Mouse (Mus musculus) spleen, embryonic (tissue): ENCODE measurements around the gene Slc25a18.

Experiments used
- CTCF ChIA-PET: fragments of 350-600 bp; sonication (Branson Sonifier 250); formaldehyde crosslinking; loops from one replicate; lab custom pipeline; 2022; lab: Charles Lee

The Slc25a18 gene

DNA sequence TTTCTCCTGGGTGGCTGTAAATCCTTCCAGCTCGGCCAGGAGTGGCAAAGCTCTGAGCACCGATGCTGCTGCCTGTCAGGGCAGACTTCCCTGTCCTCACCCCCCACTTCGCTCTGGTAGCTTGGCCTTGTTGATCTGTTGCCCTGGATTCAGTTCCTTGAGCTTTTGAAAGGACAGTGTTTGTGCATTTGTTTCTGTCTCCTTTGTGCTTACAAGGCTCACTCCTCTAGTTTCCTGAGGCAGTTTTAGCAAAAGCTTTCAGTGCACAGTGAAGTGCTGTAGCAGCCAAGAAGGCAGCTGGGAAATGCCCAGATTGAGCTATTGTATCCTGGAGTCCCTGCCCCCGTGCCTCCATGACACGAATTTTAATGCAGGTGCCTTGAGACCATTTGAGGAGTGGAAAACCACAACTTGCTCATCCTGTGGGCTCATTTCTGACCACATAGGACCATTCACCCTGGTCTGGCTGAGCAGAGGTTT, at the start of gene Slc25a18:
Slc25a18 (plus strand) TSS at position 430 of the 480 bp plus-strand sequence.
- CTCF ChIA-PET = no interaction called here

DNA sequence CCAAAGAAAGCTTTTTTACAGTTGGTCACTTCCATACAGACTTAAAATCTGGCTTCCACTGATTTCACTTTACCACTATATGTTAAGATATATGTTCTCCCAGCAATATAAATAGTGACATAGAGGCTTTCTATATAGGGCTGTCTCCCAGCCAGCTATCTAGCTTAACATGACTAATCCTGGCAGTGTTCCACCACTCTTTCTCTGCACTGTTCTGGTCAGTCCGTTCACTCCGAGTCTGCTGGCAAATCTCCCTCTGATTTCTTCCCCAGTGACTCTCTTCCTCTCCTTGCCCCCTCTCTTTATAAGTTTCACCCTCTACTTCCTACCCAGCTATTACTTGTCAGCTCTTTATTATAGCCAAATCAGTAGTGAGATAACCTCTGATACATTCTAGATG, 47.4 kb upstream of the Slc25a18 start:
- CTCF ChIA-PET = no interaction called here

DNA sequence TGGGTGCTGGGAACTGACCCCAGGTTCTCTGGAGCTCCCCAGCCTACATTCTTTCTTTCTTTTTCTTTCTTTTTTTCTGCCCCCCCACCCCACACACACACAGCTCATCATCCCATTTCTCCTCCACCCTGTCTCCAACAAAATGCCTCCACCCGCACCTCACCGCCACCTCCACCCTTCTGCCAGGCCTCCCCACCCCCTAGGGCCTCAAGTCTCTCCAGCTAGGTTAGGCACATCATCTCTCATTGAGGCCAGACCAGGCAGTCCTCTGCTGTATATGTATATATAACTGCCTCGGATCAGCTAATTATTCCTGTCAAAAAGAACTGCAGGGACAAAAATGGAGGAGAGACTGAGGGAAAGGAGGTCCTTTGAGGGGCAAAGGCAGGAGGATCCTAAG, 37.4 kb upstream of the Slc25a18 start:
- CTCF ChIA-PET = interaction anchor here (0.6 to 1.0 kb wide), 3 partner anchors 11 to 195 kb away, joined by 3 to 9 read pairs (median 4); no protein-coding TSS in a partner anchor

DNA sequence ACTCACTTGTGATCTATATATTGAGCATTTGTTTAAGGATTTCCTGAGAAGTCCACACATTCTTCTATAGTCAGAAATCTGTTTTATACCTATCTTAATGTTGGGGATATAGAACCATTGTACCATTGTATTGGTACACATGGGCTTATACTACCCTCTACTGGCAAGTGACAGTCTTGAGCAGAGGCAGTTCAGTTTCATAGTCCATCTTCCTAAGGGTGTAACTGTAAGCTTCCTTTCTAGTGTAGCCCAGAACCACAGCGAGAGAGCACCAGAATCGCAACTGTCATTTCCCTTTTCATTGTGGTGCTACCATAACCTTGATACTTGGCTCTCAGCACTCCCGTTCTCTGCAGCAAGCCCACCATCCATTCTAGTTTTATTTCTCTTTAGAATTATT, 36.8 kb upstream of the Slc25a18 start:
- CTCF ChIA-PET = interaction anchor here (0.6 to 1.0 kb wide), 2 partner anchors 25 to 191 kb away, joined by 3 to 4 read pairs; no protein-coding TSS in a partner anchor

DNA sequence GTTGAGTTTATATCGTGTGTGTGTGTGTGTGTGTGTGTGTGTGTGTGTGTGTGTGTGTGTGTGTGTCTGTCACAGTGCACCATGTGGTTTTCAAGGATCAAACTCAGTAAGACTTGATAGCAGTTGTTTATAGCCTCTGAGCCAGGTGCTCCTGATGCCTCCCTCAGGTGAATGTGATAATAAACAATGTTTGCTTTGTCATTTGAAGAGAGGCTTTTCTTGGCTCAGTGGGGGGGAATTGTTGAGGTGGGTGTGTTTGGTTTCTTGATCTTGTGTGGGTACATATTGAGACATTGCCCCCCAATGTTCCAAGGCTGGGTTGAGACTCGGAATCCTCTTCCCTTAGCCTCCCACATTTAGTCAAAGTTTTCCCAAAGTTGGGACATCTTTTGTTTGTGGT, 30.2 kb upstream of the Slc25a18 start:
- CTCF ChIA-PET = no interaction called here

DNA sequence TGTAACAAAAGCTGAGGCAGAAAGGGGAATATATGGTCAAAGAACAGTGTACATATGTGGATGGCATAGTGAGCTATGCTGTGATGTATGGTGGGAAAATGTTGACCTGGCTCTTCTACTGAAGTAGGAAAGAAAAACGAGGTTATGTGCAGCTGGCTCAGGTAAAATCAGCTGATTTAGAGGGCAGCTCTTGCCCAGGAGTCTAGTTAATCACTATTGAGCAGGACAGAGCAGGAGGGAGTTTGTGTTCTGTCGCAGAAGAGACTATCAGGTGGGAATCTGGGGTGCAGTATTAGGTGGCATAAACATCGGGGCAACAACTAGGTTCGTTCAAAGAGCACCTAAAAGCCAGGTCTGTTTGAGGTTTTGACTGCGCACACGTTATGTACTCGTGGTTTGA, 29.1 kb upstream of the Slc25a18 start:
- CTCF ChIA-PET = interaction anchor here (0.7 kb wide), 1 partner anchor 1396 kb away, joined by 3 read pairs; no protein-coding TSS in a partner anchor

DNA sequence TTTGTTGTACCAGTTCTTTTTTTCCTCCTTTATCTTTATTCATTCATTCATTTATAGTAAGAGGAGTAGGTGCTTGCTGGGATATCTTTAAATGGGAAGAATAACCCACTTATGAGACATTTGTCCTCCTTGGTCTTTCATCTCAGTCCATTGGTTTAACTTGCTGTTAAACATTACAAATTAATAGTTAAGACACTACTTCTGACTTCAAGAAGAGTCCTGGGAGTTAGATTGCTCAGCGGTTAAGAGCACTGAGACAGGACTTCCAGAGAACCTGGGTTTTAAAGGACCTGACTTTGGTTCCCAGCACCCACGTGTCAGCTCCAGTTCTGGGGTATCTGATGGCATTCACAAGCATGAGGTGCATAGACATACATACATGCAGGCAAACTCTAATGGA, 27.0 kb upstream of the Slc25a18 start:
- CTCF ChIA-PET = no interaction called here

DNA sequence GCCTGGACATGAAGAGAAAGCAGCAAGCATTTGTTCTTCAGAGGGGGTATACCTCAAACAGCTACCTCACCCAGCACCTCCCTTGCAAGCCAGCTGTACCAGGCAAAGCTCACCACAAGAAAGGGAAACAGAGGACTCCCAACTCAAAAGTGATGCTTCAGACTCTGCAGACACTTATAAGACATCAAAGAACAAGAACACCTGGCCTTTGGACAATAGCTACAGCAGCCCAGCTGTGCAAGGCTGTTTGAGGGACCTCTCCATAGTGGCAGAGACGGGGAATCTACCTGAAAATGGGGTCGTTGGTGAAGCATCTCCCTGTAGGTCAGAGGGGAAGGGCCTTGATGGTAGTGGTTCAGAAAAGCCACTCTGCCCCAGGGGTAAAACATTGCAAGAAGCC, 12.2 kb upstream of the Slc25a18 start:
- CTCF ChIA-PET = no interaction called here

DNA sequence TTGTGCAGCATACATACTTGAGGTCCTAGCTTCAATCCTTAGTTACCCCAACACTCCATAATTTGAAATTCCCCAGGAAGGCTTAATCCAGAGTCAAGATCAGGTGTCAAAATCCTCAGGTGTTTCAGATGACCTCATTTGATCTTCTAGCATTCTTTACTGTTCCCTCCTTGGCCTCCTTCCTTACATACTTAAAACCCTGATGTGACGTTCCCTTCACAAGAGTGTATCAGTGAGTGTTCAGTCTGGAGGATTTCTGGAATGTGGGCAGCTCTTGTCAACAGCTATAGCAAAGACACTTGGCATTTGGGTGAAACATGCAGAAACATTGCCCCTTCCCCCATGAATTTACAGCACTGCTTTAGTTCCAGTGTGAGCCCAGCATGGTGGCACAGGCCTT, 3.4 kb upstream of the Slc25a18 start:
- CTCF ChIA-PET = no interaction called here

DNA sequence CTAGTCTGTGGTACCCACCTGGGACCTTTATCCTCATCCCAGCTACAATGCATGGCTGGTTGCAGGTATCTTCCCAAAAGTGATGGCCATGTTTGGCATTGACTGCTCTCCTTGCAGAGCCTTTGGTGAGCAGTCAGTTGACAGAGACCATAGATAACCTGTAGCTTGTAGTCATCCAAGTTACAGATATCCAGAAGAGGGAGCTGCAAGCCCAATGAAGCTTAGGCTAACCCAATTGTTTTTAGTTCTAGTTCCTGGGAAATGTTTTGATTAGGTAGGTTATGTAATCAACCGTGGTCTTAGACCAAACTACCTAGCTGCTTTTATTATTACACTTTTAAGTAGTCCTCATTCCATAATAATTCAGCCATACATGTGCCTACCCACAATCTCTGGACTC, 2.0 kb upstream of the Slc25a18 start:
- CTCF ChIA-PET = no interaction called here

DNA sequence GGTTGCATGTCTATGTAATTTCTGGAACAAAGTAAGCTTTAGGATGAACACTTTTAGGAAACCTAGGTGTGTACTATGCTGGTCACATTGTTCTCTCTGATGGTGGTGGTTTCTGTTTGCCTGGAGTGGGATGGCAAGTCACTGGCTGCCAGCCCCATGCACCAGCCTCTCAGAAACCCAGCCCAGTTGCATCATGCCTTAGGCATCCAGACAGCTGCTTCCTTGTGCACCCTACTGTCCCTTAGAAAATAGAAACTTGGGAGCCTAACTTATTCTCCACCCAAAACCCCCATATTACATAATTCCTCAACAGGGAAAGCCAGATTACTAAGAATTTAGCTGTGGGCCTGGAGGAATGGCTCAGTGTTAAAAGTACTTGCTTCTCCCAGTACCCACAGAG, 1.4 kb upstream of the Slc25a18 start:
- CTCF ChIA-PET = no interaction called here

DNA sequence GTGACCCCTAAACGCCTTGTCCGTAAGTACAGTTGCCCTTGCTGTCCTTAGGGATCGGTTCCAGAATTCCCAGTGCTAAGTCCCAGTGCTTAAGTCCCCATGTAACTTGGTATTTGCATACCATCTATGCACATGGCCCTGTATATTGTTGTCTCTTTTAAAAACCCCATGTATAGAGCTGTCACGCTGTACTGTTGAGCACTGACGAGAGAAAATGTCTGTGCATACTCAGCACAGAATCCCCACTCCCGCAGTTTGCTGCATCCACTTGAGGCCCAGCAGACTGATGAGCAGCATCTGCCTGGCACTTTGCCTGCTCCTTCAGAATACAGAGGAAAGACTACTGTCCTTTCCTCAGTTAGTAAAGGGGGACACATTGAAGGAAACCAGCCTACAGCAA, 385 bp downstream of the Slc25a18 start:
- CTCF ChIA-PET = no interaction called here

DNA sequence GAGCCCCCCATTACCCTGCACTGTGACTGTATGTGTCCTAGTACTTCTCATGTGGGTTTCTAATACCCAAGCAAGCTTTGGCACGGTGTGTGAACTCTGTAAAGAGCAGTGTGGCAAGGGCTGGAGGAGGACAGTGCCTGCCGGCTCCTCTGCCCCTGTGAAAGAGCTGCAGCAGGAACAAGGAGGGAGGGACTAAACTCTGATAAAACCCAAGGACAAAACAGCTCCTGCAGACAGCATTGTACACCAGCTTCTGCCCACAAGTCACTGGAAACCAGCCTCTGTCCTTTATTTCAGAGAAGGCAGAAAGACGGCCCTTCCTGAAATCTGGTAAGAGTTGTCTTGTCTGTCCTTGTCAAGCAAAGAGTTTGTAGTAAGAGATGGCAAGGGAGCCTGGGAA, 2.9 kb downstream of the Slc25a18 start:
- CTCF ChIA-PET = no interaction called here

DNA sequence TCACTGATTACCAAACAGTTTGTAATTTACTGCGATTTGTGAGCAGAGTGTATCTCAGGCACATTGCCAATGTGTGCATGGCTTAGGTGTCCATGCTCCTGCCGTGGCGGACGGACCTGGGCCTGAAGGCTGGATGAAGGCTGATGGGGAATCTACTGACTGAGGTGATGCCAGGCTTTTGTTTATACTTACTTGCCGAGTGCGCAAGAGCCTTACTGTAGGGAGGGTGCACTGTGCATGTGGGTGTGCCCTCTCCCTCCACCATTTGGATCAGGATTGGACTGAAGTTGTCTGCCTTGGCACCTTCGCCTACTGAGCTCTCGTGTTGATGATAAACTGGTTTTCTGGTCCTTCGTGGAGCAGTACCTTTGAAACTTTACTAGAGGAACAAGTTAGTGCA, 4.2 kb downstream of the Slc25a18 start:
- CTCF ChIA-PET = no interaction called here

DNA sequence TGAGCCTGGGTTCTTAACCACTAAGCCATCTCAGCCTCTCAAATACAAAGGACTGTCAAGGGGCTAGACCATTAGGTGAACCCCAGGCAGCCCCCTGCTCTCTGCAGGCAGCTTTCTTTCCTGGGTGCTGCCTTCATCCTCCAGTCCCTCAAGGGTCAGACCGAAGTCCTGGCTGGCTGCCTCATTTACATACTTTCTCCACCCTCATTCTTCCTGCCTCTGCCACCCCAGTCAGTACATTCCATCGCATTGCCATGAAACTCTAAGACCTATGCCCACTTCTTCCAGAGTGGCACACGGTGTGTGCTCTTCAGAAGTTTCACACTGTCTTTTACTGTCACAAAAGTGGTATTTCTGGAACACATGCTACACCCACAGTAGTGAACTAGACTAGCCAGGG, 4.8 kb downstream of the Slc25a18 start:
- CTCF ChIA-PET = no interaction called here

DNA sequence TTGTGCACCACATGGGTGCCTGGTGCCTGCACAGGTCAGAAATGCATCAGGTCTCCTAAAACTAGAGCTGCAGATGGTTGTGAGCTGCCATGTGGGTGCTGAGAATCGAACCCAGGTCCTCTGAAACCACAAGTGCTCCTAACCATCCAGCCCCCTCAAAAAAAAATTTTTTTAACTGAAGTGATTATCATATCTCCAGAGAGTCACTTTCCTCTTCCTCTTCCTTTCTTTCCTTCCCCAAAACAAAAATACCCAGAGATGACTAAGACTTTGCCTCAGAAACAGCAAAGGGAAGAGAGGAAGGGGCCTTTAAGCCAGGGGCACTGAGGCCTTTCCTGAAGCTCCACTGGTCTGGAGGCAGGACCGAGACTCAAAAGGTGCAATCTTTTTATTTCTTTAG, 9.6 kb downstream of the Slc25a18 start:
- CTCF ChIA-PET = interaction anchor here (0.6 kb wide), 1 partner anchor 241 kb away, joined by 6 read pairs; no protein-coding TSS in a partner anchor

DNA sequence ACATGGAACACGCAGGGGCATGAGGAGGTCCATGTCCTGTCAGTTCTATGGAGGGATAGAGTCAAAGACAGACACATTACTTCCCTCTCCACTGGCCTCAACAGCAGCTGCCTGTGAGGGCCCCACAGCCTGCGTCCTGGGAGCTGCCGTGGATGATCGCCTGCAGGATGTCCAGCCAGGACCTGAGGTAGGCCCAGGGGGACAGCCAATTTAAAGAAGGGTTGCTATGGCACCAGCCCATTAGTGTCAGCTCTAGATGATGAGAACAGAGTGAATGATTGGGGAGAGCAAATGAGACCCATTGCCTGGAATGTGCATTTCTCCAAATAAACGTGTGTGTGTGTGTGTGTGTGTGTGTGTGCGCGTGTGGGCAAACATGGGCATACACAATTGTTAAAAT, 11.0 kb downstream of the Slc25a18 start:
- CTCF ChIA-PET = interaction anchor here (0.5 kb wide), 1 partner anchor 170 kb away, joined by 6 read pairs; no protein-coding TSS in a partner anchor

DNA sequence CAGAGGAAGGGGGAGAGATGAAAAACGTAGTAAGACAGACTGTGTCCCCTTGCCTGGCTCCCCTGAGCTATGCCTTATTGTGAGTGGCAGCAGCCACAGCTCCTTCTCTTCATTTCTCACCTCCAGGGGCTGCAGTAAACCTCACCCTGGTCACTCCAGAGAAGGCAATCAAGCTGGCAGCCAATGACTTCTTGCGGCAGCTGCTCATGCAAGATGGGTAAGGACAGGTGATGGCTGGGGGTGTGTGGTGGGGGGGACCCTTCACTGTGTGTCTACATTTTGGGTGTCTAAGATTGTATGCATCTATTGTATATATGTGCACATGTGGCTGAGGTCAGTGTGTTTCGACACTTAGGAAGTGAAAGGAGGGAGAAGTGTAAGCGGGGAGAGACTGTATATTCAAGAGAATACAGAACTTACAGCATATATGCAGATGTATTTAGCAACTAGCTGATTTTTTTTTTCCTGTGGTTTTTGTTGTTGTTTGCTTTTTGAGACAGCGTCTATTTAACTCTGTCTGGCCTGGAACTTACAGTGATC, 14.8 kb downstream of the Slc25a18 start:
- CTCF ChIA-PET = no interaction called here

DNA sequence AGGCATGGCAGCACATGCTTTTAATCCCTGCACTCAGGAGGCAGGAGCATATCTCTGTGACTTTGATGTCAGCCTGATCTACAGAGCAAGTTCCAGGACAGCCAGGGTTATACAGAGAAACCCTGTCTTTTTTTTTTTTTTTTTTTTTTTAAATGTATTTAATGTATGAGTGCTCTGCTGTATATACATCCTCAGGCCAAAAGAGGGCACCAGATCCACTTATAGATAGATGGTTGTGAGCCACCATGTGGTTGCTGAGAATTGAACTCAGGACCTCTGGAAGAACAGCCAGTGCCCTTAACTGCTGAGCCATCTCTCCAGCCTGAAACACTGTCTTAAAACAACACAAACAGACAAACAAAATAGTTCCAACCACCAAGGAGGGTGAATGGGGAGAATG, 15.5 kb downstream of the Slc25a18 start:
- CTCF ChIA-PET = no interaction called here

DNA sequence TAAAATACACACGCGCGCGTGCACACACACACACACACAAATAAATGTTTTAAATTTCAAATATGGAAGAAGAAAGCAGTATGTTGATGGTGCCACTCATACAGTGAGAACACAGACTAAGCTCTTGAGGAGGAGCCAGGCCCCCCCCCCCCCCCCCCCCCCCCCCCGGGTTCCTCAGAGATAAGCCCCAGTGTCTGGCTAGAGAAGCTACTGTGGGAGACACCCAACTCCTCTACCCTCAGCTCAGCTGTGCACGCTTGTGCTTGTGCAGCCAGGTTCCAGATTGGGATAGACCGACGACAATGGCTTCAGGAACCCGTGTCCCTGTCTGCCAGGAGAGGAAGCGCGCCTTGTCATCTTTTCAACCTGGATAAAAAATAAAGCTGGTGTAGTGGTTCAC, 16.8 kb downstream of the Slc25a18 start:
- CTCF ChIA-PET = interaction anchor here (0.6 to 0.7 kb wide), 2 partner anchors 110 to 325 kb away, joined by 3 to 4 read pairs; no protein-coding TSS in a partner anchor

DNA sequence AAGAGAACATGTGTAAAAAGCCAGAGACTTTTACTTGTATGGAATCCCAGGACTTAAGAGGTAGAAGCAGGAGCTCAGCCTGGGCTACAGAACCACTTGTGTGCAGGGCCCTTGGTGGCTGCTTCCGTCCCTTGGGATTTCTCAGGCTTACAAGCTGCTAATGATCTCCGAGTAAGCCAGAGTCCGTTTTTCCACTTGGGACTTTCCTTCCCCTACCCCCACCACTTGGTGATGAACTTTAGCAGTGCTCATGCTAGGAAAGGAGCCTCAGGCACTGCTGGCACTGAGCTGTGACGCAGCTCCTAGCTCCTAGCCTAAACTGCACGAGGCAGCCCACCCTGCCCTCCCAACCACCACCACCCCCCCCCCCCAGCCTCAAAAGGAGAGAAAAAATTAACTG, 17.3 kb downstream of the Slc25a18 start:
- CTCF ChIA-PET = interaction anchor here (0.6 kb wide), 2 partner anchors 156 to 325 kb away, joined by 3 to 17 read pairs; no protein-coding TSS in a partner anchor

DNA sequence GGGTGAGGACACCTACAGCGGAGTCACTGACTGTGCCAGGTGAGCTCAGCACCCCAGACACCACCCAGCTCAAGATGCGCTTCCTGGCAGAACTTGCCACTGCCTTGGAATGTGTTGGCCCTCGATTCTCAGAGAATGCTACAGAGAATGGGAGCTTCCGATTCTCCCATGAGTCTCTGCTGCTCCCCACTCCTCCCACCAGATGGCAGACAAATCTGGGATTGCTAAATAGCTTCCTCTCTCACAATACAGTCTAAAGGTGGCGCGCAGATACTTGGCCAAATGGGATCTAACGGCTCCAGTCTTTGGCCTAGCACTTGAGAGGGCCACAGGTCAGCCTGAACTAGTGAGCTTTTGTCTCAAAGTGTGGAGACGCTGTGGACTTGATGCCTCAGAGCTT, 19.6 kb downstream of the Slc25a18 start:
- CTCF ChIA-PET = no interaction called here

DNA sequence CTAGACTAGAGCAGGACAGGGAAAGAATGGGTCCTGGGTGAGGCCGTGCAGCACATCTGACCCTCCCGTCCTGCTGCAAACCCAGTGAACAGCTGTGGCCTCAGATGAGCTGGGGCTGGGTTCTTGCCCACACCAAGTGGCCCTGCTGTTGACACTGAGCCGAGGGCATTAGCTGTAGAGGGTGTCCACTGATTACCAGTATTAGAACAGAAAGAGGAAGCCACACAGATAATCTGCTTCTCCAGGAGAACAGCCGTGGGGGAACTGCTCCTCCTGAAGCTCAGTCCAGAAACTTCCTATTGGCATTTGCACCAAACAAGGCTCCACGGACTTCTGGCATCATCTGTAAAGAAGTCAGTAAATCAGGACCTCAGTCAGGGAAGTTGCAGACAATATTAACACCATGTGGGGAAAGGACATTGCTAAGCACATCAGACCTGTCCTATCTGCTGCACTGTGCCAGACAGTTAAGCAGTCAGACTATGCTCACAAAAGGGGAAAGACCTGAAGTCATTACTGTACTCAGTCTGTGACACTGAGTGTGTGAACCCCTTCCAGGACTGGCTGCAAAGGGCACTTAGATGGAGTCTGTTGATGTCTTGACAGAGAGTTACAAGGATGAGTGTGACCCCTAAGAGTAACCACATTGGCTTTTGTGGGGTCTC, 22.2 kb downstream of the Slc25a18 start:
- CTCF ChIA-PET = no interaction called here
